Mouse (Mus musculus): ENCODE data around the gene Snrnp25. TPM values are rescaled to one million over a fixed set of nuclear protein-coding genes. Genes with fewer than 3 reads are reported as not detected.

Snrnp25 gene
- polyA plus RNA-seq, 1 experiment: 71.3 TPM

DNA sequence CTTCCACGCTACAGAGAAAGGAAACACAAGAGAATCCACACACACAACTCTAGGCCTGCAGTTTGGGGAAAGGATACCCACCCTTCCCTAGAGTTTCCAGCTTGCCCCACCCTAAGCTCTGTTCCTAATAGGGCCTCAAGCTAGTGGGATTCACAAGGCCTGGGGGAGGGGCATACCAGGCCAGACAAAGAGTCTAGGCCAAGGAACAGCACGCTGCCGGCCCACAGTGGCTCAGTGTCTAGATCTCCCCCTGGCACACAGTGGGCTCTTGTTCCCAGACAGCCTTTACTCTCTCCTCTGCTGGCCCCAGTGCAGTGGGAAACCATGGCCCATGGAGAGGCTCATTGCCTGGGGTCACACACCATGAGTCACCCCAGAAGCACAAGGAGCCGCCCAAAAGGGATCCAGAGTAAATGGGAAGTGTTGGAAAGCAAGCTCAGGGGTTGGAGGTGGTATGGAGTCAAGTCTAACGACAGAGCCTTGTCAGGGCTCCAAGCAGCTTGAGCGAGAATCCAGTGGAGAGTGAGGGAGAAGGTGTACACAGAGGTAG lies 13.4 kb downstream of the Snrnp25 start:
- 76% methylated on average over 6 of the region's 6 CpGs for WGBS
- Histone ChIP-seq H3K4me1 (ENCODE audit: control insufficient read depth, insufficient read depth, low read length) (peaks cover 6% of the 10 kb centered on the region), H3K27ac (ENCODE audit: control insufficient read depth, insufficient read depth, low read depth, low read length, poor library complexity) (no peak overlapping the region), H3K4me3 (replicated peaks; ENCODE audit: control insufficient read depth, low read depth, low read length) (no peak overlapping the region)
- TF ChIP-seq POLR2A (IDR thresholded peaks at IDR 0.05; ENCODE audit: borderline replicate concordance, control insufficient read depth, low read depth, low read length) (no peak), CTCF (IDR thresholded peaks at IDR 0.05; ENCODE audit: control insufficient read depth, insufficient read depth, low read length) (no peak)

DNA sequence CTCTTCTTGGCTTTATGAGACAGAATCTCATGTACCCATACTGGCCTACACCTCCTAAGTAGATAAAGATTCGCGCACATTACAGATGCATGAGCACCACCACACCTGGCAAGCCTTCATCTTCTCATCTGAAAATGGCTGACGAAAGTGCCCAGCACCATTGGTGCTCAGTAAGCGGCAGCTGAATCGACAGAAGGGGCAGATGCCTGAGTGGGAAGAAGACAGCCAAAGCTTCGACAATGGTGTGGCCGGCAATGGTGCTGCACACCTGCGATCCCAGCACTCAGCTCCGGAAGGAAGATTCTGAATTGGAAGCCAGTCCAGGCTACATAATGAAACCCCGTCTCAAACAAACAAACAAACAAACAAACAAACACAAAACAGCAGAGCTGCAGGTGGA lies 14.1 kb downstream of the Snrnp25 start:
- Histone ChIP-seq H3K27ac (ENCODE audit: control insufficient read depth, insufficient read depth, low read depth, low read length, poor library complexity) (no peak overlapping the region), H3K4me1 (ENCODE audit: control insufficient read depth, insufficient read depth, low read length) (peaks cover 6% of the 10 kb centered on the region), H3K4me3 (replicated peaks; ENCODE audit: control insufficient read depth, low read depth, low read length) (no peak overlapping the region)
- 89% methylated on average over 10 of the region's 10 CpGs for WGBS
- TF ChIP-seq POLR2A (IDR thresholded peaks at IDR 0.05; ENCODE audit: borderline replicate concordance, control insufficient read depth, low read depth, low read length) (no peak), CTCF (IDR thresholded peaks at IDR 0.05; ENCODE audit: control insufficient read depth, insufficient read depth, low read length) (no peak)

DNA sequence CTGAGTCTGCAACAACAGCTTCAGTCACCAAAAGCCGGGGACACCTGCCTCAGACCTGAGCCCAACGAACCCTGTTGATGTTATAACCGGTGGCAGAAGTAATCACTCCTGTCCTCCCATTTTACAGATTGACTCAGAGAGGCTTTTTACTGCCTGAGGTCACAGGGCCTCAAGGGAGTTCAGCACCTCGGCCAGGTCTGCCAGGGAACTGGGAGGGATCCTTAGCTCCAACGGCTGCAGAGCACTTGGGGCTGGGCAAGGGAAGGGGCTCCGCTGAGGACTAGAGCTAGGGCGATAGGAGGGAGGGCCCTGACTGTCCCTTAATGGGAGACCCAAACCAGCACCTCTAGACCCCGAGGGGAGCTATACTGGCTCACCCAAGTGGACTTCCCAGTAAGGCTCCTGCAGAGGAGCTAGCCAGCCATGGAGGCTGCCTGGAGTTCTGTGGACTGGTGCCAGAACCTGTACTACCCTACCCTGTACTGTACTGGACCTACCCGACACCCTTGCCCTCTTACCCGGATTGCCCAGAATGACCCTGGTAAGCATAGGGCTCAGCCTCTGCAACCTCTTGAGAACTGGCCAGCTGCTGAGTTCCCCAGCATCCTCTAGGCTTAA lies 15.5 kb downstream of the Snrnp25 start:
- WGBS: 67% methylated on average over 10 of the region's 10 CpGs
- Histone ChIP-seq H3K27ac (ENCODE audit: control insufficient read depth, insufficient read depth, low read depth, low read length, poor library complexity) (no peak overlapping the region), H3K4me3 (replicated peaks; ENCODE audit: control insufficient read depth, low read depth, low read length) (no peak overlapping the region), H3K4me1 (ENCODE audit: control insufficient read depth, insufficient read depth, low read length) (peaks cover 9% of the 10 kb centered on the region)
- TF ChIP-seq CTCF (IDR thresholded peaks at IDR 0.05; ENCODE audit: control insufficient read depth, insufficient read depth, low read length) (no peak), POLR2A (IDR thresholded peaks at IDR 0.05; ENCODE audit: borderline replicate concordance, control insufficient read depth, low read depth, low read length) (no peak)

DNA sequence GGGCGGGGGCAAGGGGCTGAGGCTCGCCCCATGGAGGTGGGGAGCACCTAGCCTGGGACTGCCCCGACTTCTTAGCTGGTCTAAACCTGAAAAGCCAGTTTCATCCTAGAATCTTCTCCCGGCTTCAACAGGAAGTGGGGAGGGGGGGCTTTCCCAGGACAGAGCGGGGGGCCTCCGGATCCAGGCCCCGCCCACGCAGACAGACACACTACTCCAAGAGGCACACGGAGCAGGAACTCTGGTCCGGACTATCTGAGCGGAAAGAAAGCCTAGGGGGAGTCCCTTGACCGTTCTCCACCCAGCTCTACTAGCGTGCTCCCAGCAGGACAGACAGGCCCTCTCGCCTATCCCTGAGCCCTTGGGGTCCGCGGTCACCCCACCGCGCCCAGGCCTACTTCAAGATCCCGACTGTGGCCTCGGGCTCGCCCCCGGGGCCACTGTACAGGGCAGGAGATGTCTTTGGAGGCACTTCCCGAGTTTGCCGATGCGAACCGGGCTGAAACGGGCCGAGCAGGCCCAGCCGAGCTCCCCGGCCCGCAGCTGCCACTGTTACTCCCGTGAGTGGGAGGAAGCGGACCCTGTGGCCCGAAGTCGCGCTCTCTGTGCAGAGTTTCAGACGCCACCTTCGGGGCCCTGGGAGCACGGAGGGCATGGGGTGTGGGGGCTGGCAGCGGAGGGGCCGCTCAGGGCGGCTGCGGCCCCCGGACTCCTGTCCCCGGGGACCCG lies 16.2 kb downstream of the Snrnp25 start:
- no peak overlapping the region for H3K27ac ChIP-seq (ENCODE audit: control insufficient read depth, insufficient read depth, low read depth, low read length, poor library complexity)
- no peak for TF ChIP-seq POLR2A (IDR thresholded peaks at IDR 0.05; ENCODE audit: borderline replicate concordance, control insufficient read depth, low read depth, low read length)
- TF ChIP-seq CTCF (IDR thresholded peaks at IDR 0.05; ENCODE audit: control insufficient read depth, insufficient read depth, low read length): no peak
- WGBS: 3% methylated on average over 46 of the region's 46 CpGs
- no peak overlapping the region for H3K4me3 ChIP-seq (replicated peaks; ENCODE audit: control insufficient read depth, low read depth, low read length)
- peaks cover 11% of the 10 kb centered on the region for H3K4me1 ChIP-seq (ENCODE audit: control insufficient read depth, insufficient read depth, low read length)

DNA sequence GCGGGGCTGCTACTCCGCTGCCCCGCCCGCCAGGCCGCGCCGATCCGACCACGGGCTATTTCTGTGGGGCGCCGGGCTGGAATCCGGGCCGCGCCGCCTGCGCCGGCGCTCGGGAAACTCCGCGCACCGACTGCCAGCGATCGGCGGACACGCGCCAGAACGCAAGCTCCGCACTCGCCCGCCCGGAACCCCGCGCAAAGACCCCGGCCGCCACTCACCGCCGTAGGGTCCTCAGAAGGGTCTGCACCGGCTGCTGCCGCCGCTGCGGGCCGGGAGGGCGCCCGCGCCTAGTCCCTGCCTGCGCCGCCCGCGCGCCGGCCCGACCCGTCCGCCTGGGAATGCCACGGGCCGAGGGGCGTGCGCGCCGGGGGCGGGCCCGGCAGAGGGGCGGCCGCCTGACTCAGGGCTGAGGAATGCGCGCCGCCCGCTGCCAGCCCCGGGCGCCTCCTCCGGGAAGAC lies 16.8 kb downstream of the Snrnp25 start, which contains the start of gene Rhbdf1:
Gene Rhbdf1 (minus strand): TSS at position 350 of the 459 bp plus-strand sequence.
- H3K27ac ChIP-seq (ENCODE audit: control insufficient read depth, insufficient read depth, low read depth, low read length, poor library complexity): no peak within 1 kb of the TSS
- WGBS: 1% methylated on average over 64 of the region's 72 CpGs
- TF ChIP-seq POLR2A (IDR thresholded peaks at IDR 0.05; ENCODE audit: borderline replicate concordance, control insufficient read depth, low read depth, low read length) (no peak), CTCF (IDR thresholded peaks at IDR 0.05; ENCODE audit: control insufficient read depth, insufficient read depth, low read length) (no peak)
- no peak within 1 kb of the TSS for H3K4me3 ChIP-seq (replicated peaks; ENCODE audit: control insufficient read depth, low read depth, low read length)
- peaks cover 9% of the 10 kb centered on the region for H3K4me1 ChIP-seq (ENCODE audit: control insufficient read depth, insufficient read depth, low read length)

DNA sequence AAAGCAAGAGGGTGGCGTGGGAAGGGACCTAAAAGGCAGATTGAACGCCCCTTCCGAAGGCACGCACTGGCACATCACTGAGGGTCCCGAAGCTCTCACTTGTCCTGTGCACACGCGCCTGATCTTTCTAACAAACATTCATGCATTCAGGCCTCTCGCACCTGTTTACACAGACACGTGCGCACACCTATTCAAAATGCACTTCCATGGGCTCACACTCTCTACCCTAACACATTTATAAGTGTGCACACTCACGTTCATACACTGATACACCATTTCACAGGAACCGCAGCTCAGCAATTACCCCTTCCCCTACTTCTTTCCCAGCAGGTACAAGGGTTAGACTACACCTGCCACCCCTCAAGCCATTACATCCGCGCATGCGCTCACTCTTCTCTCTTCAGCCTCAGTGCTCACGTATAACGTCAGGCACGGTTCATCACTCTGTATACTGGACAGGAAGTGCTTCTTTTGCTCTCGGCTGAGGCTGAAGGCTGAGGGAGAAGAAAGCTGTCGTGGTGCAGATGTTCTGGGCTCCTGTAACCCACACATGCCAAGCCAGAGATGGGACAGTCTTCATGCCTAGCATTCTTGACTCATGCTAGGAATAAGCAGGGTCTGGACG lies 17.5 kb downstream of the Snrnp25 start:
- no peak overlapping the region for H3K4me3 ChIP-seq (replicated peaks; ENCODE audit: control insufficient read depth, low read depth, low read length)
- H3K27ac ChIP-seq (ENCODE audit: control insufficient read depth, insufficient read depth, low read depth, low read length, poor library complexity): no peak overlapping the region
- no peak for TF ChIP-seq POLR2A (IDR thresholded peaks at IDR 0.05; ENCODE audit: borderline replicate concordance, control insufficient read depth, low read depth, low read length)
- WGBS: 26% methylated on average over 21 of the region's 21 CpGs
- H3K4me1 ChIP-seq (ENCODE audit: control insufficient read depth, insufficient read depth, low read length): peaks cover 9% of the 10 kb centered on the region

DNA sequence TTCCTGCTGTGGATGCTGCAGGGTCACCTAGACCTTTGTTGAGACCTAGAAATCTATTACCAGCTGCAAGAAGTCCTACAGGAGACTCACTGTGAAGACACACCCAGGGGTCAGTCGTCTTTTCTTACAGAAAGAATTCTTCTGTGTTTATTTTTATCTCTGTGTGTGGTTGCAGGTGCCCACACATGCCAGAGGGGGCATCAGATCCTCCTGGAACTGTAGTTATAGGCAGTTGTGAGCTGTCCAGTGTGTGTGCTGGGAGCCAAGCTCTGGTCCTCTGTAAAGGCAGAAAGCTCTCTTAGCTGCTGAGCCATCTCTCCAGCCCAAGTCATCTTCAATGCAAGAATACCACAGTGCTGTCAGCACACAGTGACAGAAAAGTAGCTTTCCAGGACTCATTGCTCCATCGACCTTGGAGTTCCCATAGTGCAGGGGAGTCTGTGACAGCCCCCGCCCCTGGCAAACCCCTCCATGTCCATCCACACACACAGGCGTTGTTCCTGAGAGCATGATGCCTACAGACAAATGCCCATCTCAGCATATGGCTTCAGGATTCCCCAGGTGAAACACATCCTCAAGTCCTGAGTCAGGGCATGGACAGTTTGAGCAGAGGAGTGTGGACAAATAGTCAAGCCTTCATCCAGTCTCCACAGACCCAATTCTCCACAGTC lies 18.2 kb downstream of the Snrnp25 start:
- 62% methylated on average over 4 of the region's 4 CpGs for WGBS
- Histone ChIP-seq H3K4me3 (replicated peaks; ENCODE audit: control insufficient read depth, low read depth, low read length) (no peak overlapping the region), H3K4me1 (ENCODE audit: control insufficient read depth, insufficient read depth, low read length) (peaks cover 9% of the 10 kb centered on the region), H3K27ac (ENCODE audit: control insufficient read depth, insufficient read depth, low read depth, low read length, poor library complexity) (no peak overlapping the region)
- no peak for TF ChIP-seq POLR2A (IDR thresholded peaks at IDR 0.05; ENCODE audit: borderline replicate concordance, control insufficient read depth, low read depth, low read length)
- TF ChIP-seq CTCF (IDR thresholded peaks at IDR 0.05; ENCODE audit: control insufficient read depth, insufficient read depth, low read length): no peak

Data from bone marrow, adult 2 months (tissue).